Mouse (Mus musculus) bone marrow macrophage, adult 2 months (primary cell): ENCODE data around the gene D630023F18Rik. TPM values are rescaled to one million over a fixed set of nuclear protein-coding genes. Genes with fewer than 3 reads are reported as not detected.
A peak's percentile ranks its signal among the peaks of the same experiment; 100 is the strongest.

Source experiments
- H3K27ac ChIP-seq: 2 replicates; pipeline ENCODE4 v1.5.1; 2012; ENCODE audit warnings: low read depth, low read length; ENCODE audit not compliant: insufficient read depth
- H3K4me1 ChIP-seq: 2 replicates; pipeline ENCODE4 v1.6.1; 2012; ENCODE audit warnings: low read length; ENCODE audit not compliant: control insufficient read depth, insufficient read depth
- H3K4me3 ChIP-seq: 2 replicates; pipeline ENCODE4 v1.5.1; 2012; ENCODE audit warnings: mild to moderate bottlenecking, low read length, moderate library complexity; ENCODE audit not compliant: insufficient read depth
- CTCF ChIP-seq: IDR thresholded peaks from 2 replicates; pipeline ENCODE4 v1.5.1; 2012; ENCODE audit warnings: low read depth, mild to moderate bottlenecking, low read length, moderate library complexity
- POLR2A ChIP-seq: IDR thresholded peaks from 2 replicates; pipeline ENCODE4 v1.6.1; 2012; ENCODE audit warnings: mild to moderate bottlenecking, low read depth, low read length, borderline replicate concordance
- polyA plus RNA-seq: library from polyadenylated mRNA; stranded (reverse); fragments of >200 nt; gene quantifications from 2 replicates; pipeline ENCODE4 v1.2.4, GENCODE M21; 2012; ENCODE audit not compliant: missing spikeins, insufficient read depth, insufficient read length

D630023F18Rik gene
- polyA plus RNA-seq, 1 experiment, result 2.1 TPM

DNA sequence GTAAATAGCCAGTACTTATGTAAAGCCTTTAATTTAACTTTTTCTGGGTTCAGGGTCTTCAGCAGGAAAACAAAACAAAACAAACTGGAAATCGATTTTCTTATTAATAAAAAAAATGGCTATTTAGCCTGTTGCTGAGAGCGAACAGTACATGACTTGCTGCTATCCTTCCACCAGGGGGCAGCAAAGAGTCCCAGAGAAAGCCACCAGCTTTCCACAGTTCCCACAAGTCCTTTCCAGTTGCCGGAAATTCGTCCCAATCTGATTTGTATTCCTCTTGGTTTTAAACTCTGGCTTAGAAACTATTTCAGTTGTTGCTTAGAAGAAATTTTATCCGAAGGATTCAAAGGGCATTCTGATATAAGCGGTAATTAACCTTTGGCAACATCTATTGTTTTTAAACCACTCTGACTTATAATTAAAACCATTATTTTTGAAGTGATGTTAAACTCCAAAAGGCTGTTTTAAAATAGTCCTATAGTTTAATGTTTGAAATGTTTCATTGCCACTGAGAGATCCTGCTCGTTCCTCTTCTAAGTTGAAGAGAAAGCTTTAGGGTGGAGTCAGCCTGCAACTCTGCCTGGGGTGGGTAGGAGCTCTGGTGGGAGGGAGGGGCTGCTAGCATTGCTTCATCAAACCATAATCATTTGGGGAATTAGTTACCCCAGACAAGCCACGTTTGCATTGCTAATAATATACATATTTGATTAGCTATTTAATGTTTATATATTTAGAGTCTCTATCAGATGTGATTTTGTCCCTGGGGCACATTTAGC is 10.8 kb downstream of the D630023F18Rik start:
- Histone ChIP-seq H3K27ac (peak overlapping the region; percentile 79), H3K4me1 (peaks cover 39% of the 10 kb centered on the region), H3K4me3 (no peak overlapping the region)
- TF ChIP-seq POLR2A (no peak), CTCF (peak; percentile 83)

DNA sequence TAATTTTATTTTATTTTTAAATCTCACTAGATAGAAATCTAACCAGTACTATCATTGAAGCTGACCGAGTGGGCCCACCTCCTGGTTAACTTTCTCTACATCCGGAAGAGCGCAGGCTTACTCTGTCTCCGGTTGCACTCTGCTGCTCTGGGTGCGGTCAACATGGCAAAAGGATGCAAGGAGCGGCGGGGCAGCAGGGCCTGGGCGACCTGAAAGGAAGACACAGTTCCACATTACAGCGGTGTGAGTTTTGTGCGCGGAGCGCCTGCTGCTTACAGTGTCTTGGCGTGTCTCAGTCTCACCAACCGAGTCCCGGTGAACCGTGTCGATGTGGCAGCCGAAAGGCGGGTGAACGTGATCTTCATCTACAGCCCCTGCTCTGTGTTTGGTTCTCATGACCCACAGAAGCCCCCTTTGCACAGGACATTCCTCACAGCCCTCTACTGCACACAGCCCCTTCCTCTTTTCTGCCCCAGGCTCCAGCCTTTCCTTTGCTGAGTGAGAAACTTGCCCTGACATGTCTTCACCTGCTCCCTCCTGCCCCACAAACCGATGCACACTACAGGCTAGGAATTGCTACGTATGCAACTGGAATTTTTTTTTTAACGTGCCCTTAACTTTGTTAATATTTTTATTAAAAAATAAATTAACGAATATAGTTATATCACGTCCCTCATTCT is 13.1 kb downstream of the D630023F18Rik start:
- Histone ChIP-seq H3K4me3 (no peak overlapping the region), H3K27ac (no peak overlapping the region), H3K4me1 (peaks cover 39% of the 10 kb centered on the region)
- no peak for TF ChIP-seq CTCF
- TF ChIP-seq POLR2A, result no peak

DNA sequence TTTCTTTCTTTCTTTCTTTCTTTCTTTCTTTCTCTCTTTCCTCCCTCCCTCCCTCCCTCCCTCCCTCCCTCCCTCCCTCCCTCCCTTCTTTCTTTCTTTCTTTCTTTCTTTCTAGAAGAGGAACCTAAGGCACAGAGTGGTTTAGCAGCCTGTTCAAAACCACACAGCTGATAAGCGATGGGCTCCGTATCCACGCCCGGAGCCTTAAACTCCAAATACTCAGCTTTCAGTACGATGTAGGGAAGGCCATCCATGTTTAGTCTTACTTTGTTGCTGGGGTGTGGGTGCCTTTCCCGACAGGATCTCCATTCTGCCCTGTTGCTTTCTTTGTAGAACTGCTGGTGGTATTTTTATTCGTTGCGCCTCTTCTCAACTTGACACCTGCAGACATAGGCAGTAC is 13.8 kb downstream of the D630023F18Rik start:
- Histone ChIP-seq H3K4me1 (peaks cover 39% of the 10 kb centered on the region), H3K27ac (no peak overlapping the region), H3K4me3 (no peak overlapping the region)
- TF ChIP-seq POLR2A (no peak), CTCF (no peak)

GRCm38 (mm10) chr1:65107654-65108279 is 15.2 kb downstream of the D630023F18Rik start:
- Histone ChIP-seq H3K4me1 (peaks cover 30% of the 10 kb centered on the region), H3K4me3 (peak overlapping the region; percentile 13; the same call in 1 of the 2 replicates), H3K27ac (peak overlapping the region; percentile 52)
- TF ChIP-seq POLR2A (no peak), CTCF (no peak)

GRCm38 (mm10) chr1:65103273-65103672 is 19.7 kb downstream of the D630023F18Rik start, which contains the start of gene Cryga:
Cryga (minus strand) TSS chr1:65103373.
- Histone ChIP-seq H3K4me1 (peaks cover 6% of the 10 kb centered on the region), H3K27ac (no peak within 1 kb of the TSS), H3K4me3 (no peak within 1 kb of the TSS)
- TF ChIP-seq CTCF (no peak), POLR2A (no peak)

DNA sequence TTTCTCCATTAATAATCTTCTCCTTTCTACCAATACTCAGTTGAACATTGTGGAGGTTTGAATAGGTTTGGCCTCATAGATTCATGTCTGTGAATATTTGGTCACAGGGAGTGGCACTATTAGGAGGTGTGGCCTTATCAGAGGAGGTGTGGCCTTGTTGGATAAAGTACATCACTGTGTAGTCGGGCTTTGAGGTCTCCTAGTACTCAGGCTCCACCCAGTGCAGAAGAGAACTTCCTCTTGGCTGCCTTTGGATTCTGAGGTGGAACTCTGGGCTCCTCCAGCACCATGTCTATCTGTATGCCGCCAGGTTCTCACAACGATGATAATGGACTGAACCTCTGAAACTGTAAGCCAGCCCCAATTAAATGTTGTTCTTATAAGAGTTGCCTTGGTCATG is 26.1 kb downstream of the D630023F18Rik start:
- TF ChIP-seq CTCF (no peak), POLR2A (no peak)
- no peaks in the 10 kb centered on the region for H3K4me1 ChIP-seq
- H3K4me3 ChIP-seq, result no peak overlapping the region
- no peak overlapping the region for H3K27ac ChIP-seq

GRCm38 (mm10) chr1:65091566-65091965 is 31.4 kb downstream of the D630023F18Rik start:
- TF ChIP-seq POLR2A, result no peak
- TF ChIP-seq CTCF, result no peak
- H3K27ac ChIP-seq, result peak overlapping the region; percentile 50

GRCm38 (mm10) chr1:65090370-65090769 is 32.6 kb downstream of the D630023F18Rik start:
- no peak for TF ChIP-seq POLR2A
- TF ChIP-seq CTCF, result no peak
- Histone ChIP-seq H3K4me3 (no peak overlapping the region), H3K4me1 (peaks cover 19% of the 10 kb centered on the region), H3K27ac (no peak overlapping the region)

More at GRCm38 (mm10) chr1:65091566-65091965, 31.4 kb downstream of the D630023F18Rik start:
- peaks cover 19% of the 10 kb centered on the region for H3K4me1 ChIP-seq
- H3K4me3 ChIP-seq, result no peak overlapping the region

DNA sequence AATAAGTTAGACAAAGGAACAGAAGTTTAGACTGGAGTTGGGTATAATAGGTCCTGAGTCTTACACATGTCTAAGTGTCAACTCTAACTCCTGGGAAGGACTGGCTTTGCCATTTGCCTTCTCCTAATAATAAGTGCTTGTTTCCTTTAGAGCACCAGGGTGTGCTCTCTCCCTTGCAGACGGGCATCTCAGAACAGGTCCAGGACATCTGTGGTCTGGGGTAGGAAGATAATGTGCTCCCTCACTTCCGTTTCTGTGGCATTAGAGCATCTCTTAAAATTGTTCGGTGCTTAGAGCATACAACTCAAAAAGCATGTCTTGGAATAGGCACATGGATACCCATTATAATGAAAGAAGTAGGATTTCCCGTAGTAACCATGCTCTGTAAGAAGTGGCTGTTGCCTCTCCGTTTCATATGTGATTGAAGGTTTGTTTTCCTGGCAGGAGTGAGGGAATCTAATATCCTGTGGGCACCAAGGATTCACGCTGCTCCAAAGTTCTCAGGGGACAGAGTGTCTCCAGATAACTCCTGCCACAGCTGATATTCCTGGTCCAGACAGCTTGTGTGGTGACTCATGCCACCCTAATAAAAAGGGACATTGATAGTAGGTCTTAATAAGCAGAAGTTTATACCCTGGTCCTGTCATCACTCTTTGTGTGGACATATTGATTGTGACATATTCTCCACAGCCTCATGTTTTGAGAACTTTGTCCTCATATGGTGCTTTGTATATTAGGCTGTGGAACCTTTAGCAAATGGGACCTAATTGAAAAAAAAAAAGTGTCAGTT is 34.3 kb downstream of the D630023F18Rik start:
- Histone ChIP-seq H3K4me1 (peaks cover 19% of the 10 kb centered on the region), H3K27ac (0 out of 2 replicates have a peak overlapping the region, but pooled peaks have one; percentile 13), H3K4me3 (no peak overlapping the region)
- TF ChIP-seq POLR2A (no peak), CTCF (no peak)
